Mouse (Mus musculus): ENCODE data around the gene Ttc17.

Gene Ttc17

GRCm38 (mm10) chr2:94381057-94381647 is 25.3 kb downstream of the Ttc17 start:
- no peak for DNase-seq (ENCODE audit: low spot score)

- DNase-seq (ENCODE audit: low spot score), result no peak
Measured at GRCm38 (mm10) chr2:94378678-94379077, 27.8 kb downstream of the Ttc17 start.

- DNase-seq (ENCODE audit: low spot score), result peak; percentile 8
Measured at GRCm38 (mm10) chr2:94371093-94371492, 35.4 kb downstream of the Ttc17 start.

GRCm38 (mm10) chr2:94363821-94364220 is 42.7 kb downstream of the Ttc17 start:
- DNase-seq (ENCODE audit: low spot score), result no peak

GRCm38 (mm10) chr2:94360398-94360973 is 46.0 kb downstream of the Ttc17 start:
- no peak for DNase-seq (ENCODE audit: low spot score)

- DNase-seq (ENCODE audit: low spot score), result no peak
Measured at GRCm38 (mm10) chr2:94348165-94348591, 58.3 kb downstream of the Ttc17 start.

GRCm38 (mm10) chr2:94346746-94347145 is 59.7 kb downstream of the Ttc17 start:
- DNase-seq (ENCODE audit: low spot score), result no peak

GRCm38 (mm10) chr2:94344624-94345023 is 61.9 kb downstream of the Ttc17 start:
- DNase-seq (ENCODE audit: low spot score), result no peak

- no peak for DNase-seq (ENCODE audit: low spot score)
Measured at GRCm38 (mm10) chr2:94343290-94344285, 62.9 kb downstream of the Ttc17 start.

- DNase-seq (ENCODE audit: low spot score), result no peak
Measured at GRCm38 (mm10) chr2:94340769-94341168, 65.7 kb downstream of the Ttc17 start.

GRCm38 (mm10) chr2:94339495-94339894 is 67.0 kb downstream of the Ttc17 start:
- DNase-seq (ENCODE audit: low spot score), result no peak

- no peak for DNase-seq (ENCODE audit: low spot score)
Measured at GRCm38 (mm10) chr2:94336336-94336735, 70.2 kb downstream of the Ttc17 start.

- DNase-seq (ENCODE audit: low spot score), result no peak
Measured at GRCm38 (mm10) chr2:94334742-94335046, 71.8 kb downstream of the Ttc17 start.

- DNase-seq (ENCODE audit: low spot score), result no peak
Measured at GRCm38 (mm10) chr2:94333841-94334741, 72.4 kb downstream of the Ttc17 start.

- no peak for DNase-seq (ENCODE audit: low spot score)
Measured at GRCm38 (mm10) chr2:94333086-94333485, 73.4 kb downstream of the Ttc17 start.

GRCm38 (mm10) chr2:94329336-94329735 is 77.2 kb downstream of the Ttc17 start:
- DNase-seq (ENCODE audit: low spot score), result no peak

GRCm38 (mm10) chr2:94327836-94328235 is 78.7 kb downstream of the Ttc17 start:
- no peak for DNase-seq (ENCODE audit: low spot score)

- no peak for DNase-seq (ENCODE audit: low spot score)
Measured at GRCm38 (mm10) chr2:94319780-94320179, 86.7 kb downstream of the Ttc17 start.

- DNase-seq (ENCODE audit: low spot score), result no peak
Measured at GRCm38 (mm10) chr2:94316526-94316925, 90.0 kb downstream of the Ttc17 start.

- DNase-seq (ENCODE audit: low spot score), result no peak
Measured at GRCm38 (mm10) chr2:94303984-94304383, 102.5 kb downstream of the Ttc17 start.

- DNase-seq (ENCODE audit: low spot score), result no peak
Measured at GRCm38 (mm10) chr2:94302393-94302792, 104.1 kb downstream of the Ttc17 start.

GRCm38 (mm10) chr2:94301749-94302148 is 104.7 kb downstream of the Ttc17 start:
- DNase-seq (ENCODE audit: low spot score), result no peak
